Mouse (Mus musculus): ENCODE data around the gene Uggt2. TPM values are rescaled to one million over a fixed set of nuclear protein-coding genes. Genes with fewer than 3 reads are reported as not detected.

Uggt2 gene
- polyA plus RNA-seq, 1 experiment: 1.6 TPM

GRCm38 (mm10) chr14:118980890-118981289 is 118.3 kb downstream of the Uggt2 start:
- 60% methylated on average over 8 of the region's 8 CpGs for WGBS
- TF ChIP-seq POLR2A (IDR thresholded peaks at IDR 0.05; ENCODE audit: borderline replicate concordance, control insufficient read depth, low read depth, low read length) (no peak), CTCF (IDR thresholded peaks at IDR 0.05; ENCODE audit: control insufficient read depth, insufficient read depth, low read length) (no peak)
- H3K27ac ChIP-seq (ENCODE audit: control insufficient read depth, insufficient read depth, low read depth, low read length, poor library complexity): no peak overlapping the region

GRCm38 (mm10) chr14:118980358-118980757 is 118.9 kb downstream of the Uggt2 start:
- TF ChIP-seq POLR2A (IDR thresholded peaks at IDR 0.05; ENCODE audit: borderline replicate concordance, control insufficient read depth, low read depth, low read length) (no peak), CTCF (IDR thresholded peaks at IDR 0.05; ENCODE audit: control insufficient read depth, insufficient read depth, low read length) (no peak)
- H3K4me3 ChIP-seq (replicated peaks; ENCODE audit: control insufficient read depth, low read depth, low read length): no peak overlapping the region
- no peaks in the 10 kb centered on the region for H3K4me1 ChIP-seq (ENCODE audit: control insufficient read depth, insufficient read depth, low read length)
- no peak overlapping the region for H3K27ac ChIP-seq (ENCODE audit: control insufficient read depth, insufficient read depth, low read depth, low read length, poor library complexity)
- WGBS: 87% methylated on average over 5 of the region's 5 CpGs

More at GRCm38 (mm10) chr14:118980890-118981289, 118.3 kb downstream of the Uggt2 start:
- no peak overlapping the region for H3K4me3 ChIP-seq (replicated peaks; ENCODE audit: control insufficient read depth, low read depth, low read length)
- no peaks in the 10 kb centered on the region for H3K4me1 ChIP-seq (ENCODE audit: control insufficient read depth, insufficient read depth, low read length)

- Histone ChIP-seq H3K4me3 (replicated peaks; ENCODE audit: control insufficient read depth, low read depth, low read length) (no peak overlapping the region), H3K4me1 (ENCODE audit: control insufficient read depth, insufficient read depth, low read length) (no peaks in the 10 kb centered on the region), H3K27ac (ENCODE audit: control insufficient read depth, insufficient read depth, low read depth, low read length, poor library complexity) (no peak overlapping the region)
- 87% methylated on average over 7 of the region's 7 CpGs for WGBS
- no peak for TF ChIP-seq POLR2A (IDR thresholded peaks at IDR 0.05; ENCODE audit: borderline replicate concordance, control insufficient read depth, low read depth, low read length)
- TF ChIP-seq CTCF (IDR thresholded peaks at IDR 0.05; ENCODE audit: control insufficient read depth, insufficient read depth, low read length): no peak
These were observed 119.5 kb downstream of the Uggt2 start for GRCm38 (mm10) chr14:118979571-118980325.

- H3K4me3 ChIP-seq (replicated peaks; ENCODE audit: control insufficient read depth, low read depth, low read length): no peak overlapping the region
- no peaks in the 10 kb centered on the region for H3K4me1 ChIP-seq (ENCODE audit: control insufficient read depth, insufficient read depth, low read length)
- TF ChIP-seq CTCF (IDR thresholded peaks at IDR 0.05; ENCODE audit: control insufficient read depth, insufficient read depth, low read length) (no peak), POLR2A (IDR thresholded peaks at IDR 0.05; ENCODE audit: borderline replicate concordance, control insufficient read depth, low read depth, low read length) (no peak)
- WGBS: 87% methylated on average over 8 of the region's 8 CpGs
- no peak overlapping the region for H3K27ac ChIP-seq (ENCODE audit: control insufficient read depth, insufficient read depth, low read depth, low read length, poor library complexity)
These were observed 122.0 kb downstream of the Uggt2 start for GRCm38 (mm10) chr14:118977136-118977816.

- WGBS: 92% methylated on average over 6 of the region's 6 CpGs
- Histone ChIP-seq H3K4me1 (ENCODE audit: control insufficient read depth, insufficient read depth, low read length) (no peaks in the 10 kb centered on the region), H3K4me3 (replicated peaks; ENCODE audit: control insufficient read depth, low read depth, low read length) (no peak overlapping the region), H3K27ac (ENCODE audit: control insufficient read depth, insufficient read depth, low read depth, low read length, poor library complexity) (no peak overlapping the region)
- no peak for TF ChIP-seq POLR2A (IDR thresholded peaks at IDR 0.05; ENCODE audit: borderline replicate concordance, control insufficient read depth, low read depth, low read length)
- no peak for TF ChIP-seq CTCF (IDR thresholded peaks at IDR 0.05; ENCODE audit: control insufficient read depth, insufficient read depth, low read length)
These were observed 127.0 kb downstream of the Uggt2 start for GRCm38 (mm10) chr14:118972268-118972667.

GRCm38 (mm10) chr14:118967646-118968045 is 131.6 kb downstream of the Uggt2 start:
- H3K27ac ChIP-seq (ENCODE audit: control insufficient read depth, insufficient read depth, low read depth, low read length, poor library complexity): no peak overlapping the region
- TF ChIP-seq POLR2A (IDR thresholded peaks at IDR 0.05; ENCODE audit: borderline replicate concordance, control insufficient read depth, low read depth, low read length) (no peak), CTCF (IDR thresholded peaks at IDR 0.05; ENCODE audit: control insufficient read depth, insufficient read depth, low read length) (no peak)
- 86% methylated on average over 7 of the region's 7 CpGs for WGBS

GRCm38 (mm10) chr14:118965356-118966000 is 133.8 kb downstream of the Uggt2 start:
- H3K27ac ChIP-seq (ENCODE audit: control insufficient read depth, insufficient read depth, low read depth, low read length, poor library complexity): no peak overlapping the region
- 88% methylated on average over 4 of the region's 4 CpGs for WGBS
- TF ChIP-seq POLR2A (IDR thresholded peaks at IDR 0.05; ENCODE audit: borderline replicate concordance, control insufficient read depth, low read depth, low read length): no peak
- no peak for TF ChIP-seq CTCF (IDR thresholded peaks at IDR 0.05; ENCODE audit: control insufficient read depth, insufficient read depth, low read length)
- no peaks in the 10 kb centered on the region for H3K4me1 ChIP-seq (ENCODE audit: control insufficient read depth, insufficient read depth, low read length)
- no peak overlapping the region for H3K4me3 ChIP-seq (replicated peaks; ENCODE audit: control insufficient read depth, low read depth, low read length)

More at GRCm38 (mm10) chr14:118967646-118968045, 131.6 kb downstream of the Uggt2 start:
- Histone ChIP-seq H3K4me1 (ENCODE audit: control insufficient read depth, insufficient read depth, low read length) (no peaks in the 10 kb centered on the region), H3K4me3 (replicated peaks; ENCODE audit: control insufficient read depth, low read depth, low read length) (no peak overlapping the region)

- no peak overlapping the region for H3K4me3 ChIP-seq (replicated peaks; ENCODE audit: control insufficient read depth, low read depth, low read length)
- TF ChIP-seq POLR2A (IDR thresholded peaks at IDR 0.05; ENCODE audit: borderline replicate concordance, control insufficient read depth, low read depth, low read length) (no peak), CTCF (IDR thresholded peaks at IDR 0.05; ENCODE audit: control insufficient read depth, insufficient read depth, low read length) (no peak)
- H3K4me1 ChIP-seq (ENCODE audit: control insufficient read depth, insufficient read depth, low read length): no peaks in the 10 kb centered on the region; the same call in 1 of the 2 replicates
- 95% methylated on average over 3 of the region's 3 CpGs for WGBS
- no peak overlapping the region for H3K27ac ChIP-seq (ENCODE audit: control insufficient read depth, insufficient read depth, low read depth, low read length, poor library complexity)
These were observed 141.2 kb downstream of the Uggt2 start for GRCm38 (mm10) chr14:118958010-118958409.
